Mouse (Mus musculus): ENCODE data around the gene Klc4. TPM values are rescaled to one million over a fixed set of nuclear protein-coding genes. Genes with fewer than 3 reads are reported as not detected.

Klc4 gene
- total and polyA plus RNA-seq, 3 experiments: 5.4 to 9.5 TPM; not detected in 1

- H3K9ac ChIP-seq (ENCODE audit: control insufficient read depth, low read depth, low read length, poor library complexity, severe bottlenecking): no peak overlapping the region
- no peaks in the 10 kb centered on the region for H3K9me3 ChIP-seq (replicated peaks; ENCODE audit: insufficient read depth, low read length)
- H3K4me3 ChIP-seq (ENCODE audit: control insufficient read depth in 1 of 2, insufficient read depth in 1 of 2, low read depth in 2 of 2, low read length in 2 of 2): no peak overlapping the region
- no peak for DNase-seq (ENCODE audit: low read depth, low spot score)
- peaks cover 7 to 18% of the 10 kb centered on the region in 2 experiments; a peak in 3 of 4 replicates for H3K4me1 ChIP-seq (ENCODE audit: control insufficient read depth in 1 of 2, insufficient read depth in 2 of 2, low read length in 2 of 2)
- no peak overlapping the region for H3K27ac ChIP-seq (ENCODE audit: control insufficient read depth, low read depth, low read length)
- TF ChIP-seq SIN3A (IDR thresholded peaks at IDR 0.05; ENCODE audit: low read length) (no peak), MAFK (IDR thresholded peaks at IDR 0.05; ENCODE audit: borderline replicate concordance, low read depth, low read length) (no peak), ELF1 (IDR thresholded peaks at IDR 0.05; ENCODE audit: low read depth, low read length) (no peak), GABPA (IDR thresholded peaks at IDR 0.05; ENCODE audit: low read depth, low read length) (no peak), USF2 (IDR thresholded peaks at IDR 0.05; ENCODE audit: borderline replicate concordance in 1 of 2, insufficient read depth in 1 of 2, low read depth in 1 of 2, low read length in 2 of 2) (no peak), TCF12 (IDR thresholded peaks at IDR 0.05; ENCODE audit: low read depth, low read length) (no peak), E2F4 (IDR thresholded peaks at IDR 0.05; ENCODE audit: borderline replicate concordance, low read depth, low read length) (no peak), CTCF (IDR thresholded peaks at IDR 0.05 in 2 of 3, conservative IDR thresholded peaks at IDR 0.05 in 1 of 3; ENCODE audit: control insufficient read depth in 1 of 3, insufficient read depth in 1 of 3, low read depth in 2 of 3, low read length in 3 of 3, poor library complexity in 1 of 3, severe bottlenecking in 1 of 3) (no peak), ETS1 (IDR thresholded peaks at IDR 0.05; ENCODE audit: low read depth, low read length) (no peak), JUND (IDR thresholded peaks at IDR 0.05; ENCODE audit: low read depth, low read length) (no peak), BHLHE40 (IDR thresholded peaks at IDR 0.05; ENCODE audit: borderline replicate concordance, low read depth, low read length) (no peak), KAT2A (conservative IDR thresholded peaks at IDR 0.05; ENCODE audit: low read depth, low read length) (no peak)
- no peaks in the 10 kb centered on the region for H3K27me3 ChIP-seq (ENCODE audit: control insufficient read depth in 1 of 2, insufficient read depth in 2 of 2, low read length in 2 of 2)
- no peaks in the 10 kb centered on the region for H3K79me2 ChIP-seq (ENCODE audit: control insufficient read depth, insufficient read depth, low read length, poor library complexity)
- peaks cover 0 to 6% of the 10 kb centered on the region in 2 experiments; a peak in 1 of 4 replicates for H3K36me3 ChIP-seq (ENCODE audit: control insufficient read depth in 1 of 2, insufficient read depth in 2 of 2, low read length in 2 of 2)
Observed at GRCm38 (mm10) chr17:46590439-46590838, 55.4 kb downstream of the Klc4 start.

GRCm38 (mm10) chr17:46589635-46590314 lies 56.0 kb downstream of the Klc4 start:
- DNase-seq (ENCODE audit: low read depth, low spot score): no peak
- Histone ChIP-seq H3K36me3 (ENCODE audit: control insufficient read depth in 1 of 2, insufficient read depth in 2 of 2, low read length in 2 of 2) (peaks cover 0 to 6% of the 10 kb centered on the region in 2 experiments; a peak in 1 of 4 replicates), H3K79me2 (ENCODE audit: control insufficient read depth, insufficient read depth, low read length, poor library complexity) (no peaks in the 10 kb centered on the region), H3K4me3 (ENCODE audit: control insufficient read depth in 1 of 2, insufficient read depth in 1 of 2, low read depth in 2 of 2, low read length in 2 of 2) (0 out of 4 replicates have a peak overlapping the region, but pooled peaks of 1 of the 2 experiments have one; percentile 45), H3K9me3 (replicated peaks; ENCODE audit: insufficient read depth, low read length) (no peaks in the 10 kb centered on the region), H3K4me1 (ENCODE audit: control insufficient read depth in 1 of 2, insufficient read depth in 2 of 2, low read length in 2 of 2) (peaks cover 7 to 18% of the 10 kb centered on the region in 2 experiments; a peak in 3 of 4 replicates), H3K27me3 (ENCODE audit: control insufficient read depth in 1 of 2, insufficient read depth in 2 of 2, low read length in 2 of 2) (no peaks in the 10 kb centered on the region; a peak in 1 of 4 replicates), H3K9ac (ENCODE audit: control insufficient read depth, low read depth, low read length, poor library complexity, severe bottlenecking) (peak overlapping the region; percentile 62), H3K27ac (ENCODE audit: control insufficient read depth, low read depth, low read length) (peak overlapping the region; percentile 88)
- TF ChIP-seq CTCF (IDR thresholded peaks at IDR 0.05 in 2 of 3, conservative IDR thresholded peaks at IDR 0.05 in 1 of 3; ENCODE audit: control insufficient read depth in 1 of 3, insufficient read depth in 1 of 3, low read depth in 2 of 3, low read length in 3 of 3, poor library complexity in 1 of 3, severe bottlenecking in 1 of 3) (peak in 1 of 3 experiments; percentile 22; a peak in 1 of 6 replicates), ZC3H11A (IDR thresholded peaks at IDR 0.05; ENCODE audit: low read depth, low read length) (no peak)
